Mouse (Mus musculus) lung, postnatal 0 days (tissue): ENCODE results near the gene Dgcr2.
A peak's percentile ranks its signal among the peaks of the same experiment; 100 is the strongest.

Experiments used
- CTCF ChIP-seq: IDR thresholded peaks from 2 replicates; pipeline ENCODE4 v1.5.1; 2016; ENCODE audit warnings: antibody characterized with exemption, mild to moderate bottlenecking
- EP300 ChIP-seq: IDR thresholded peaks from 2 replicates; pipeline ENCODE4 v1.6.1; 2016; ENCODE audit warnings: antibody characterized with exemption, mild to moderate bottlenecking, control low read depth

DNA sequence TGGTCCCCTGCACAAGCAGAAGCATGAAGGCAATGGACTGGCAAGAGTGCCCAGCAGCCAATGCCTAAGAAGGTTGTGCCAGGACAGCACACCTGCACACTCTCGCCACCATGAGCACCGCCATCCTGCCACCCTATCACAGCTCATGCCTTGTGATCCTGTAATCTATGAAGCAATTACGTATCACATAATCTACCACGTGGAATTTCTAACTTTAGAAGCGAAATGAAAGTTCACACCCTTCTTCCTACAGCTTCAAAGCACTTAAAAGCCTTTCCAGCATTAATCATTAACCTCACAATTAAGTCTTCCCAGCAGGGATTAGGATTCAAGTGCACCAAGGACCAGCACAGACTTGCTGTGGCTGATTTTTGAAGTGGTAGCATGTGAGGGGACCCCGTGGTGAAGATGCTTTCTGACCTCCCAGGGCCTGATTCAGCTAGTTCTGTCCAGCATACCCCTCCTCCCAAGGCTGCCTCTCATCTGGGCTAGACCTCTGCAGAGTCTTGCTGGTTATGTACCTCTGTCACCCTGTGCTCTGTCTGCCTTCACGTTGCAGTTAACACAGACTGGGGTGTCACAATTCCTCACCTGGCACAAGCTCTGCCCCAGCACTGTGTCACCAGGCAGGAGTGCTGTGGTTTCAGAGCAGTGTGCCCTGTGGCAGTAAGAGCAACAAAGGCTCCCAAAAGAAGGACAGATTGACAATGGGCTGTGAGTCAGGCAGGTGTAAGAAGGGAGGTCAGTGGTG, 46.9 kb upstream of the Dgcr2 start:
- TF ChIP-seq CTCF, result no peak
- peak; percentile 71 for TF ChIP-seq EP300
